Mouse (Mus musculus) stomach, postnatal 0 days (tissue): ENCODE results near the gene Gpx8.

Experiments
- CTCF ChIP-seq: IDR thresholded peaks from 2 replicates; pipeline ENCODE4 v1.5.1; 2016; ENCODE audit warnings: antibody characterized with exemption, low read depth, mild to moderate bottlenecking, moderate library complexity
- EP300 ChIP-seq: optimal IDR thresholded peaks from 2 replicates; pipeline ENCODE3; 2016; ENCODE audit warnings: antibody characterized with exemption

- TF ChIP-seq CTCF (peak; percentile 86), EP300 (no peak)
These were observed 52.0 kb downstream of the Gpx8 start for GRCm38 (mm10) chr13:112994191-112994590.
